8 mouse cellular contexts compared by ENCODE assay signal in genomic region chr2:11171754-11172501, GRCm38 (mm10). TPM values are rescaled to one million over a fixed set of nuclear protein-coding genes. Genes with fewer than 3 reads are reported as not detected.
DNase-seq lines count a peak whose midpoint lies in the region; ATAC-seq and TF ChIP-seq lines count a peak whose summit lies in the region.

Gene Prkcq, plus strand, starts transcription at chr2:11172108.

- intact Hi-C loops in gastrocnemius, adult 2 months (cut with DNase I), result loop anchor here (2.0 to 10.0 kb wide), 6 partner anchors 40 to 353 kb away; no protein-coding TSS in a partner anchor

- H3K9me3 ChIP-seq in hindbrain, embryonic 15.5 days, result no peaks in the 10 kb centered on the region

- H3K27ac ChIP-seq in gastrocnemius, adult 2 months, result peak within 1 kb of the TSS; percentile 96
- H3K27ac ChIP-seq in hindbrain, embryonic 15.5 days (replicated peaks), result peak within 1 kb of the TSS; percentile 42

- H3K4me3 ChIP-seq in gastrocnemius, adult 2 months, result peak within 1 kb of the TSS; percentile 84
- peak within 1 kb of the TSS; percentile 49 for H3K4me3 ChIP-seq in hindbrain, embryonic 15.5 days

- H3K36me3 ChIP-seq in hindbrain, embryonic 15.5 days, result no peaks in the 10 kb centered on the region

- peak within 1 kb of the TSS; percentile 45 for H3K9ac ChIP-seq in hindbrain, embryonic 15.5 days

- WGBS in hindbrain, embryonic 15.5 days, result 2% methylated on average over 51 of the region's 51 CpGs

- ATAC-seq in hindbrain, embryonic 15.5 days (ENCODE audit: low FRiP score, low read depth), result peak; percentile 90
- peak; percentile 85 for ATAC-seq in megakaryocyte, adult 5-6 weeks (ENCODE audit: poor library complexity, severe bottlenecking)

- peak within 1 kb of the TSS; percentile 71 for H3K4me2 ChIP-seq in hindbrain, embryonic 15.5 days

- peak; percentile 54 for TF ChIP-seq CTCF in gastrocnemius, adult 2 months (IDR thresholded peaks at IDR 0.05)

- peaks cover 13% of the 10 kb centered on the region; the same call in 1 of the 2 replicates for H3K4me1 ChIP-seq in hindbrain, embryonic 15.5 days (replicated peaks)

- peak; percentile 70 for DNase-seq in ZHBTc4 (ENCODE audit: low read depth, low spot score)
- peak; percentile 56 to 69 for DNase-seq in cerebellum, postnatal 25 days
- DNase-seq in gastrocnemius, adult 2 months, result peak; percentile 90
- DNase-seq in left cerebral cortex, adult 18-20 months (ENCODE audit: low spot score in 2 of 2), result peak; percentile 45 to 50
- DNase-seq in right cerebral cortex, adult 2 months (ENCODE audit: low spot score in 2 of 2), result peak; percentile 27 to 48
- peak; percentile 50 to 52 for DNase-seq in urinary bladder, postnatal 36 days (ENCODE audit: low spot score in 2 of 2)

- peaks cover 5% of the 10 kb centered on the region; the same call in 1 of the 2 replicates for H3K27me3 ChIP-seq in hindbrain, embryonic 15.5 days

RNA-seq across cellular contexts. Expression of gene Prkcq, which starts in this region (rescaled TPM):
- 10 to 100 TPM; 75.5 to 85.1 TPM for total RNA-seq in gastrocnemius, adult 2 months (2021)
- polyA plus RNA-seq in hindbrain, embryonic 15.5 days (2015; fragmentation: Nextera tagmentation; extraction: Ambion mirVana), result 16.9 and 20.5 TPM in 2 replicates
- total RNA-seq in left cerebral cortex, adult 18-20 months (2021), result 1 to 10 TPM; 5.7 to 5.9 TPM
- total RNA-seq in megakaryocyte, adult 5-6 weeks (2015), result 3.2 and 4.3 TPM in 2 replicates
- 3.5 and 3.9 TPM in 2 replicates for total RNA-seq in megakaryocyte, adult 5-6 weeks (2017)

Comparison
In these comparisons a context has a peak if more than half of its experiments do, and no peak if none do; other contexts are left out.
1. Peak in every context shown above with its lines: DNase-seq, ATAC-seq, H3K4me3 ChIP-seq and H3K27ac ChIP-seq.
2. RNA of gene Prkcq (total RNA-seq): 75.5 to 85.1 TPM in gastrocnemius, adult 2 months; 5.7 to 5.9 TPM in left cerebral cortex, adult 18-20 months and 3.2 to 4.3 TPM in megakaryocyte, adult 5-6 weeks; every median in the first group is over 10 times any median in the second.
3. DNase-seq: peak in every context shown above with its lines; median percentile 90 in gastrocnemius, adult 2 months; 70 in ZHBTc4; 62 in cerebellum, postnatal 25 days; 51 in urinary bladder, postnatal 36 days; 48 in left cerebral cortex, adult 18-20 months; 38 in right cerebral cortex, adult 2 months.